In genomic region chr13:46418141-46418601, GRCm38 (mm10) we compare ENCODE assay signal across 8 mouse cellular contexts. TPM values are rescaled to one million over a fixed set of nuclear protein-coding genes. Genes with fewer than 3 reads are reported as not detected.
DNase-seq lines count a peak whose midpoint lies in the region; ATAC-seq and TF ChIP-seq lines count a peak whose summit lies in the region.

Rbm24 (plus strand) TSS chr13:46418434.

- TF ChIP-seq CTCF in lung, adult 2 months (IDR thresholded peaks at IDR 0.05; ENCODE audit: insufficient read depth, low read length), result no peak

- H3K27ac ChIP-seq in embryonic facial prominence, embryonic 12.5 days, result 0 out of 2 replicates have a peak within 1 kb of the TSS, but pooled peaks have one; percentile 37

- H3K4me2 ChIP-seq in embryonic facial prominence, embryonic 12.5 days (replicated peaks), result peak within 1 kb of the TSS; percentile 96

- no peaks in the 10 kb centered on the region for H3K9me3 ChIP-seq in embryonic facial prominence, embryonic 12.5 days

- H3K4me3 ChIP-seq in embryonic facial prominence, embryonic 12.5 days, result peak within 1 kb of the TSS; percentile 53
- peak within 1 kb of the TSS; percentile 29 for H3K4me3 ChIP-seq in lung, adult 2 months (replicated peaks; ENCODE audit: extremely low read depth, low read depth, low read length)

- peaks cover 13% of the 10 kb centered on the region; the same call in 1 of the 2 replicates for H3K27me3 ChIP-seq in embryonic facial prominence, embryonic 12.5 days

- no peak for TF ChIP-seq POLR2A in lung, adult 2 months (IDR thresholded peaks at IDR 0.05; ENCODE audit: borderline replicate concordance, extremely low read depth, low read depth, low read length)

- under 1% methylated on average over 40 of the region's 41 CpGs for WGBS in embryonic facial prominence, embryonic 12.5 days
- WGBS in lung, adult 2 months, result 1% methylated on average over 41 of the region's 41 CpGs

- peaks cover 11% of the 10 kb centered on the region; the same call in 1 of the 2 replicates for H3K4me1 ChIP-seq in embryonic facial prominence, embryonic 12.5 days
- no peaks in the 10 kb centered on the region for H3K4me1 ChIP-seq in lung, adult 2 months (ENCODE audit: control insufficient read depth, insufficient read depth, low read length)

- peak; percentile 11 for DNase-seq in CD4-positive helper T cell, adult 2 months (ENCODE audit: low read depth, low spot score)
- peak; percentile 68 for DNase-seq in adrenal gland, postnatal 10 days
- DNase-seq in heart, adult 9 months (ENCODE audit: low spot score in 2 of 2), result peak; percentile 60 to 72
- peak; percentile 5 to 35 for DNase-seq in kidney, postnatal 25 days
- DNase-seq in lung, adult 2 months, result peak; percentile 19
- DNase-seq in ovary, postnatal 36 days (ENCODE audit: low spot score), result peak; percentile 52
- DNase-seq in urinary bladder, postnatal 4 days (ENCODE audit: low spot score in 2 of 2), result peak; percentile 52 to 66

- peak within 1 kb of the TSS; percentile 60 for H3K9ac ChIP-seq in embryonic facial prominence, embryonic 12.5 days

- ATAC-seq in embryonic facial prominence, embryonic 12.5 days (ENCODE audit: insufficient number of reproducible peaks, insufficient read depth, low FRiP score, low TSS enrichment), result peak; percentile 76

- H3K36me3 ChIP-seq in embryonic facial prominence, embryonic 12.5 days, result no peaks in the 10 kb centered on the region

RNA-seq across cellular contexts. Expression of gene Rbm24, which starts in this region (rescaled TPM):
- total RNA-seq in adrenal gland, postnatal 10 days (2021), result 10 to 100 TPM in 1 of 2 experiments, 1 to 10 TPM in 1; 8.8 to 20.3 TPM
- 5.0 and 5.2 TPM in 2 replicates for polyA plus RNA-seq in embryonic facial prominence, embryonic 12.5 days (2016; fragmentation: Nextera tagmentation; extraction: Ambion mirVana)
- 14.7 and 23.5 TPM in 2 replicates for polyA plus RNA-seq in lung, adult 2 months (2012; rRNA removed)

Comparison
In these comparisons a context has a peak if more than half of its experiments do, and no peak if none do; other contexts are left out.
1. Peak in every context shown above with its lines: DNase-seq, ATAC-seq, H3K4me3 ChIP-seq and H3K27ac ChIP-seq.
2. DNase-seq: peak in every context shown above with its lines; median percentile 68 in adrenal gland, postnatal 10 days; 66 in heart, adult 9 months; 59 in urinary bladder, postnatal 4 days; 52 in ovary, postnatal 36 days; 20 in kidney, postnatal 25 days; 19 in lung, adult 2 months; 11 in CD4-positive helper T cell, adult 2 months.